Mouse (Mus musculus) brain, embryonic 14.5 days (tissue): ENCODE measurements around the gene 9230102O04Rik.

Experiments used
- CTCF ChIP-seq: fragments of 200-500 bp; IDR thresholded peaks from 2 replicates; pipeline ENCODE4 v1.5.1; 2012; ENCODE audit warnings: inconsistent platforms, mild to moderate bottlenecking, moderate library complexity, borderline replicate concordance; ENCODE audit not compliant: insufficient read depth, insufficient read length; ENCODE audit errors: extremely low read depth
- POLR2A ChIP-seq: fragments of 200-500 bp; IDR thresholded peaks from 2 replicates; pipeline ENCODE4 v1.6.1; 2012; ENCODE audit warnings: mild to moderate bottlenecking, inconsistent platforms, borderline replicate concordance; ENCODE audit not compliant: poor library complexity, insufficient read depth, insufficient read length, severe bottlenecking; ENCODE audit errors: extremely low read depth

- TF ChIP-seq POLR2A (no peak), CTCF (peak; percentile 70)
Observed at GRCm38 (mm10) chr2:9879493-9879892, 9.8 kb downstream of the 9230102O04Rik start.
